Mouse (Mus musculus) embryonic facial prominence, embryonic 13.5 days (tissue): ENCODE measurements around the gene H2afy2. TPM values are rescaled to one million over a fixed set of nuclear protein-coding genes. Genes with fewer than 3 reads are reported as not detected.

Source experiments
- ATAC-seq: fragments of 200-750 bp; cut with Nextera tagmentation; 2 replicates; pipeline ENCODE4 v1.8.0; 2017; ENCODE audit warnings: low read depth; ENCODE audit not compliant: insufficient number of reproducible peaks, insufficient read depth, low FRiP score, low TSS enrichment
- H3K27ac ChIP-seq: fragments of 300-500 bp; sonication (generic); 2 replicates; pipeline ENCODE4 v1.5.1; 2015; ENCODE audit warnings: moderate library complexity, mild to moderate bottlenecking, inconsistent platforms
- H3K27me3 ChIP-seq: fragments of 300-500 bp; sonication (generic); 2 replicates; pipeline ENCODE4 v1.6.1; 2015; ENCODE audit warnings: mild to moderate bottlenecking, inconsistent platforms
- H3K36me3 ChIP-seq: fragments of 300-500 bp; sonication (generic); 2 replicates; pipeline ENCODE4 v1.6.1; 2015; ENCODE audit warnings: mild to moderate bottlenecking, inconsistent platforms
- H3K4me1 ChIP-seq: fragments of 300-500 bp; sonication (generic); 2 replicates; pipeline ENCODE4 v1.6.1; 2015; ENCODE audit warnings: inconsistent platforms
- H3K4me2 ChIP-seq: fragments of 300-500 bp; sonication (generic); 2 replicates; pipeline ENCODE4 v1.6.1; 2015; ENCODE audit warnings: moderate library complexity, mild to moderate bottlenecking, inconsistent platforms
- H3K4me3 ChIP-seq: fragments of 300-500 bp; sonication (generic); 2 replicates; pipeline ENCODE4 v1.5.1; 2015; ENCODE audit warnings: mild to moderate bottlenecking, inconsistent platforms
- H3K9ac ChIP-seq: fragments of 300-500 bp; sonication (generic); 2 replicates; pipeline ENCODE4 v1.6.1; 2015; ENCODE audit warnings: mild to moderate bottlenecking, inconsistent platforms
- H3K9me3 ChIP-seq: fragments of 300-500 bp; sonication (generic); 2 replicates; pipeline ENCODE4 v1.6.1; 2016; ENCODE audit warnings: inconsistent platforms
- WGBS: fragments of 180-500 bp; shearing (Covaris S2); methylation state at CpG from one replicate; pipeline ENCODE4 v1.1.7; 2015; ENCODE audit warnings: mixed read lengths; 5-methylcytosine and 5-hydroxymethylcytosine counted together
- polyA plus RNA-seq: library from polyadenylated mRNA; unstranded; fragments of >200 nt; fragmentation: Nextera tagmentation; extraction: Ambion mirVana; gene quantifications from 2 replicates; pipeline ENCODE4 v1.2.1, GENCODE M21; 2015

Gene H2afy2
- polyA plus RNA-seq, 1 experiment from 2014 or later, result 321 TPM

- H3K36me3 ChIP-seq, result no peaks in the 10 kb centered on the region
- 0 out of 2 replicates have a peak, but pooled peaks have one; percentile 12 for ATAC-seq
- WGBS, result 19% methylated on average over 4 of the region's 4 CpGs
- H3K9ac ChIP-seq, result no peak overlapping the region
- peaks cover 57% of the 10 kb centered on the region for H3K4me1 ChIP-seq
- H3K4me3 ChIP-seq, result no peak overlapping the region
- no peaks in the 10 kb centered on the region for H3K9me3 ChIP-seq
- H3K27ac ChIP-seq, result peak overlapping the region; percentile 68
- 0 out of 2 replicates have a peak overlapping the region, but pooled peaks have one; percentile 16 for H3K4me2 ChIP-seq
- no peaks in the 10 kb centered on the region for H3K27me3 ChIP-seq
These were observed 39.8 kb upstream of the H2afy2 start for GRCm38 (mm10) chr10:61823731-61824115.

GRCm38 (mm10) chr10:61822968-61823730 lies 39.2 kb upstream of the H2afy2 start:
- H3K27ac ChIP-seq, result peak overlapping the region; percentile 68
- H3K4me1 ChIP-seq, result peaks cover 53% of the 10 kb centered on the region
- no peaks in the 10 kb centered on the region for H3K27me3 ChIP-seq
- no peak for ATAC-seq
- no peaks in the 10 kb centered on the region for H3K9me3 ChIP-seq
- no peak overlapping the region for H3K9ac ChIP-seq
- H3K36me3 ChIP-seq, result no peaks in the 10 kb centered on the region
- 27% methylated on average over 7 of the region's 7 CpGs for WGBS
- 0 out of 2 replicates have a peak overlapping the region, but pooled peaks have one; percentile 16 for H3K4me2 ChIP-seq
- no peak overlapping the region for H3K4me3 ChIP-seq

- WGBS, result 60% methylated on average over 9 of the region's 9 CpGs
These were observed 36.1 kb upstream of the H2afy2 start for GRCm38 (mm10) chr10:61820050-61820449.

GRCm38 (mm10) chr10:61811987-61812386 lies 28.0 kb upstream of the H2afy2 start:
- Histone ChIP-seq H3K27ac (peak overlapping the region; percentile 94), H3K4me3 (no peak overlapping the region), H3K36me3 (no peaks in the 10 kb centered on the region), H3K9ac (no peak overlapping the region), H3K4me1 (peaks cover 18% of the 10 kb centered on the region), H3K27me3 (no peaks in the 10 kb centered on the region), H3K4me2 (peak overlapping the region; percentile 30), H3K9me3 (0 out of 2 replicates have a peak, but pooled peaks cover 5% of the 10 kb centered on the region)
- WGBS, result 14% methylated on average over 5 of the region's 5 CpGs
- ATAC-seq, result 0 out of 2 replicates have a peak, but pooled peaks have one; percentile 48

More at GRCm38 (mm10) chr10:61820050-61820449, 36.1 kb upstream of the H2afy2 start:
- Histone ChIP-seq H3K27me3 (no peaks in the 10 kb centered on the region), H3K4me2 (no peak overlapping the region), H3K27ac (no peak overlapping the region), H3K9ac (no peak overlapping the region), H3K9me3 (no peaks in the 10 kb centered on the region), H3K4me3 (no peak overlapping the region), H3K36me3 (no peaks in the 10 kb centered on the region), H3K4me1 (peaks cover 24% of the 10 kb centered on the region)
- ATAC-seq, result no peak

GRCm38 (mm10) chr10:61798133-61798576 lies 14.2 kb upstream of the H2afy2 start:
- Histone ChIP-seq H3K9me3 (peaks cover 5% of the 10 kb centered on the region; the same call in 1 of the 2 replicates), H3K4me3 (no peak overlapping the region), H3K27me3 (no peaks in the 10 kb centered on the region), H3K27ac (no peak overlapping the region), H3K36me3 (no peaks in the 10 kb centered on the region), H3K4me1 (0 out of 2 replicates have a peak, but pooled peaks cover 4% of the 10 kb centered on the region), H3K9ac (no peak overlapping the region), H3K4me2 (no peak overlapping the region)
- ATAC-seq, result no peak
- WGBS, result 84% methylated on average over 15 of the region's 15 CpGs

- Histone ChIP-seq H3K4me1 (0 out of 2 replicates have a peak, but pooled peaks cover 4% of the 10 kb centered on the region), H3K9ac (no peak overlapping the region), H3K27ac (no peak overlapping the region), H3K9me3 (no peaks in the 10 kb centered on the region), H3K27me3 (no peaks in the 10 kb centered on the region), H3K36me3 (no peaks in the 10 kb centered on the region), H3K4me2 (no peak overlapping the region), H3K4me3 (no peak overlapping the region)
- WGBS, result 60% methylated on average over 8 of the region's 8 CpGs
- ATAC-seq, result no peak
These were observed 11.5 kb upstream of the H2afy2 start for GRCm38 (mm10) chr10:61795458-61795857.

- Histone ChIP-seq H3K9me3 (no peaks in the 10 kb centered on the region), H3K36me3 (no peaks in the 10 kb centered on the region), H3K9ac (no peak overlapping the region), H3K4me1 (0 out of 2 replicates have a peak, but pooled peaks cover 4% of the 10 kb centered on the region), H3K27me3 (no peaks in the 10 kb centered on the region), H3K27ac (no peak overlapping the region), H3K4me2 (no peak overlapping the region), H3K4me3 (no peak overlapping the region)
- ATAC-seq, result no peak
- WGBS, result 43% methylated on average over 10 of the region's 10 CpGs
These were observed 11.0 kb upstream of the H2afy2 start for GRCm38 (mm10) chr10:61794971-61795370.

GRCm38 (mm10) chr10:61793015-61793414 lies 9.1 kb upstream of the H2afy2 start:
- Histone ChIP-seq H3K9me3 (no peaks in the 10 kb centered on the region), H3K9ac (no peak overlapping the region), H3K27ac (no peak overlapping the region), H3K36me3 (no peaks in the 10 kb centered on the region), H3K27me3 (no peaks in the 10 kb centered on the region), H3K4me1 (0 out of 2 replicates have a peak, but pooled peaks cover 4% of the 10 kb centered on the region), H3K4me3 (no peak overlapping the region), H3K4me2 (no peak overlapping the region)
- 28% methylated on average over 8 of the region's 8 CpGs for WGBS
- no peak for ATAC-seq

GRCm38 (mm10) chr10:61788499-61788898 lies 4.6 kb upstream of the H2afy2 start:
- H3K27me3 ChIP-seq, result no peaks in the 10 kb centered on the region
- H3K4me3 ChIP-seq, result no peak overlapping the region
- no peaks in the 10 kb centered on the region for H3K9me3 ChIP-seq
- ATAC-seq, result no peak
- no peak overlapping the region for H3K9ac ChIP-seq
- H3K4me2 ChIP-seq, result no peak overlapping the region
- H3K4me1 ChIP-seq, result peaks cover 9% of the 10 kb centered on the region; the same call in 1 of the 2 replicates
- H3K27ac ChIP-seq, result no peak overlapping the region
- no peaks in the 10 kb centered on the region for H3K36me3 ChIP-seq
- WGBS, result 92% methylated on average over 5 of the region's 5 CpGs

- H3K9me3 ChIP-seq, result no peaks in the 10 kb centered on the region
- no peak overlapping the region for H3K4me2 ChIP-seq
- H3K9ac ChIP-seq, result no peak overlapping the region
- no peaks in the 10 kb centered on the region for H3K36me3 ChIP-seq
- no peak overlapping the region for H3K27ac ChIP-seq
- H3K4me3 ChIP-seq, result no peak overlapping the region
- H3K4me1 ChIP-seq, result peaks cover 9% of the 10 kb centered on the region; the same call in 1 of the 2 replicates
- WGBS, result 80% methylated on average over 10 of the region's 10 CpGs
- ATAC-seq, result no peak
- no peaks in the 10 kb centered on the region for H3K27me3 ChIP-seq
These were observed 3.8 kb upstream of the H2afy2 start for GRCm38 (mm10) chr10:61787541-61788313.

- Histone ChIP-seq H3K4me3 (peak overlapping the region; percentile 92), H3K27me3 (no peaks in the 10 kb centered on the region), H3K9me3 (no peaks in the 10 kb centered on the region), H3K36me3 (0 out of 2 replicates have a peak, but pooled peaks cover 6% of the 10 kb centered on the region), H3K9ac (peak overlapping the region; percentile 99), H3K4me2 (peak overlapping the region; percentile 71), H3K27ac (peak overlapping the region; percentile 99), H3K4me1 (peaks cover 24% of the 10 kb centered on the region)
- 10% methylated on average over 10 of the region's 10 CpGs for WGBS
- no peak for ATAC-seq
These were observed 467 bp upstream of the H2afy2 start for GRCm38 (mm10) chr10:61784414-61784813.
